Mouse (Mus musculus) neutrophil, adult 59 days (primary cell): Measurements from ENCODE around the gene Fbxo17. TPM values are rescaled to one million over a fixed set of nuclear protein-coding genes. Genes with fewer than 3 reads are reported as not detected.

Source experiments
- total RNA-seq, 2 experiments: library from RNA; stranded (reverse); gene quantifications; 1 replicate in 1 of 2; 2 replicates in 1 of 2; pipeline ENCODE4 v1.2.4; 2023

Fbxo17 gene
- total RNA-seq = 1 to 10 TPM; 2.3 to 3.5 TPM

GRCm38 (mm10) chr7:28716590-28717281 lies at the start of gene Fbxo17:
Gene Fbxo17, plus strand, starts transcription at chr7:28716804.

DNA sequence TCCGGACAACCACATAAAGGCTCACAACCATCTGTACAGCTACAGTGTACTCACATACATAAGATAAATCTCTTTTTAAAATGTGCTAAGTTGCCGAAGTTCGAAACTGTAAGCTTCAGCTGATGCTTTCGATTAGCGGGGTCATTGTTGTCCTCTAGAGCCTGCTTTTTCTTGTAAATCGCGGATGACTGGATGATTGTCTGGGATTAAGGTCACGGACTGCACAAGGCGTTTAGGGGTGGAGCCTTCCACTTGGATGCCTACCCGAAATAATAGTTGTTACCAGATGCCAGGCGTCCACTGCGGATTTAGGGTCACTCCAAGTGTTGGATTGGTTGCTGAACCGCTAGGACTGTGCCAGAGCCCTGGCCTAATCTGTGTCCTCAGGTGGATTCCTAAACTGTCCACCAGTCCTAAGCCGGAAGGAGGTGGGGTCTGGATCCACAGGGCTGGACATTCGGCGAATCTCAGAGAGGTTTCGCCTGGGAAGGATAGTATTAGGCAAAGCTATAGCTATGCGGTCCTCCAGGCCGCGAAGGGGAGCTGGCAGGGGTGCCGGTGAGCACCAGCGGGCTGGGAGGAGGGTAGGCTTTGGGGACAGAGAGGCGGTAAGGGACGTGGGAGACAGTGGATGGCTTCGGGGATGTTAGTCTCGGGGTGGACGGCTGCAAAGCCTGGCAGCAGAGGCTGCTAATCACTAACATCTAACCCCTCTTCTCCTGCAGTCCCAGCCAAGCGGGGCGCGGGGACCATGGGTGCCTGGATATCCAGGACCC lies 23.9 kb upstream of the Fbxo17 start, which contains the start of gene Fbxo27:
Gene Fbxo27 (plus strand): TSS at position 305 of the 776 bp plus-strand sequence.

DNA sequence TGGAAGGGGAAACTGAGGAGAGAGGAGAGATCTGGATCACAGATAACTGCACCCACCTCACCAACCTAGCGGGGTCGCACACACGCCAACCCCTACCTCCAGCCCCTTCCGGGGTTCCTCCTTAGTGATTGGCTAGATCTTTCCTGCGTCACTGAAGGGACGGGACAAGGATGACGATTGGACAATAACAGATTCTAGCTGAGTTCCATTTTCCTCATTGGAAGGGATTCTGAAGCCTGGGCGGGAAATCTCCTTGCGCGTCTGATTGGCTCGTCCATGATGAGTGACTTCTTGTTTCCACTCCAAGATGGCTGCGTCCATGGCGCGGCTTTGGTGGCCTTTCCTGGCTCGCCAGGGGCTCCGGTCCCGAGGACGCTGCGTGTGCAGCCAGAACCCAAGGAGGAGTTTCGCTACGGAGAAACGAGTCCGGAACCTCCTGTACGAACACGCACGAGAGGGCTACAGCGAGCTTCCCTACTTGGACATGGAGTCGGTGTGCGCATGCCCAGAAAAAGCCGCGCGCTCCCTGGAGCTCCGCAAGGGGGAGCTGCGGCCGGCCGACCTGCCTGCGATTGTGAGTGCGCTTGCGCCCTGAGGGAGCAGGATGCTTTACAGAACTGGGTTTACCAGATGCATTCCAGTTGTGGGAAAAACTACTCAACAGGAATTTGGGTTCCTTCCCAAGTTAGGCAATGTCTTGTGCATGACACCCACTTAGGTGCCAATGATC lies 25.3 kb downstream of the Fbxo17 start, which contains the start of the genes Mrps12 and Sars2:
Gene Mrps12 (minus strand): TSS at position 112 of the 730 bp plus-strand sequence.
Gene Sars2 (plus strand): TSS at position 284 of the 730 bp plus-strand sequence.

DNA sequence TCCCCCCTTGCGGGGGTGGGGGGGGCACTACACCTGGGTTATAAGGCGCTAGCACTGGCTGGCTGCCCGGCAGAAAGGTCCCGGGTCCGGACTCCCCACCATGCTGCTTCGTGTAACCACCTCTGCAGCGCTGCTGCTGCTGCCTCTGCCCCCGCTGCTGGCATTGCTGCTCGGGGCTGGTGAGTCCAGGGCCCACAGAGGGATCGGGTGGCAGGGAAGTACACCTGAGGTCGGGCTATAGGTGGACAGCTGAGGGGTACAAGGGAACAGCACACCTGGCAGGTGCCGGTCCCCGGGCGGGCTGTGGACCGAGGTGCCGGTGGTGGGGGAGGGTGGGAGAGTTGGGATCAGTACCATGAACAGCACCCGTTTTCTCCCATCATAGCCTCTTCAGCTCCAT lies 39.5 kb downstream of the Fbxo17 start, which contains the start of gene Ccer2:
Gene Ccer2 (plus strand): TSS at position 96 of the 400 bp plus-strand sequence.

DNA sequence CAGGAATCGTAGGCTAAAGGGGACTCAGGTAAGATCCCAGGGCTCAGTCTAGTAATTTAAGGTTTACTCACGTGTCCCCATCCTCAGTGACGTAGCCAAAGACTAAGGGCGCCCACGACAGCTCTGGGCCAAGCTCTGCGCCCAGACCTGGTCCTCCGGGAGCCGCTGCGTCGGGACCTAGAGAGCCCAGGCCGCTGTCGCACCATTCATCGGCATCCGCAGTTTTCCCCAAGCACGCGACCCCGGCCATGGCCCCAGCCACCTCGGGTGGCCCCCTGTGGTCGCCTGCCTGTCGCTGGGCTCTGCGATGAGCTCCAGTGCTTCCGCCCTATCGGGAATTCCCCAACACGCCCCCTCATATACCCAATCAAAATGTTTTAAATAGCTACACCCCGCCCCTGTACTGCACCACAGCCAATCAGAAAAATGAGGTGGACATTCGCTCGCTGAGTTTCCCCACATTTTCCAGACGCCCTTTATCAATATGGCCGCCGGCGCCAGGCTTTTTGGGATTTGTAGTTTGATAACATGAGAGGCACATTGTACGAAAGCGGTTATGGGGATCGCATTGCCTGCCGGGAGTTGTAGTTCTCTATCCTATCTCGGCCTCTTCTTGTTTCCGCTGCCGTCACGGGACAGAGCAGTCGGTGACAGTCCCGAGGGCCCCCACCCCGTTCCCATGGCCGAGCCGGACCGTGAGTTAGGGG lies 49.7 kb downstream of the Fbxo17 start, which contains the start of gene Sirt2:
Gene Sirt2 (plus strand): TSS at position 563 of the 707 bp plus-strand sequence.

GRCm38 (mm10) chr7:28767462-28767965 lies 50.9 kb downstream of the Fbxo17 start, which contains the start of gene Nfkbib:
Gene Nfkbib, minus strand, starts transcription at chr7:28767512.

Other genes starting within 250 kb of the Fbxo17 start
- gene Ifnl2, start 206.3 kb upstream of the Fbxo17 start, total RNA-seq = not detected
- not detected for gene Ifnl3, start 194.0 kb upstream of the Fbxo17 start, total RNA-seq
- not detected for gene Sycn, start 175.9 kb upstream of the Fbxo17 start, total RNA-seq
- gene Nccrp1, start 169.6 kb upstream of the Fbxo17 start, total RNA-seq = under 1 TPM in 1 of 2 experiments, not detected in 1; 0.90 TPM
- gene Samd4b, start 118.7 kb upstream of the Fbxo17 start, total RNA-seq = 10 to 100 TPM; 45.3 to 48.4 TPM
- 10 to 100 TPM in 1 of 2 experiments, 1 to 10 TPM in 1; 9.5 to 12.7 TPM for gene Pak4, start 118.6 kb upstream of the Fbxo17 start, total RNA-seq
- not detected for gene Acp7, start 85.5 kb upstream of the Fbxo17 start, total RNA-seq
- gene Fbxo27, start 24.0 kb upstream of the Fbxo17 start, total RNA-seq = 1 to 10 TPM in 1 of 2 experiments, under 1 TPM in 1; 0.37 to 1.1 TPM
- gene Mrps12, start 25.0 kb downstream of the Fbxo17 start, total RNA-seq = 10 to 100 TPM; 18.3 to 19.9 TPM
- 1 to 10 TPM; 8.3 to 9.0 TPM for gene Sars2, start 25.2 kb downstream of the Fbxo17 start, total RNA-seq
- gene Ccer2, start 39.4 kb downstream of the Fbxo17 start, total RNA-seq = not detected
- 10 to 100 TPM; 63.2 to 65.6 TPM for gene Sirt2, start 49.9 kb downstream of the Fbxo17 start, total RNA-seq
- 10 to 100 TPM; 39.1 to 41.4 TPM for gene Nfkbib, start 50.7 kb downstream of the Fbxo17 start, total RNA-seq
- gene Rinl, start 72.2 kb downstream of the Fbxo17 start, total RNA-seq = 100 to 1,000 TPM in 1 of 2 experiments, 10 to 100 TPM in 1; 91.3 to 113 TPM
- 100 to 1,000 TPM; 409 to 451 TPM for gene Hnrnpl, start 91.7 kb downstream of the Fbxo17 start, total RNA-seq
- gene Ech1, start 108.4 kb downstream of the Fbxo17 start, total RNA-seq = 100 to 1,000 TPM; 101 to 105 TPM
- gene Lgals4, start 117.0 kb downstream of the Fbxo17 start, total RNA-seq = 10 to 100 TPM; 16.5 to 19.9 TPM
- not detected for gene Lgals7, start 147.0 kb downstream of the Fbxo17 start, total RNA-seq
- gene Capn12, start 164.6 kb downstream of the Fbxo17 start, total RNA-seq = not detected
- gene Actn4, start 245.5 kb downstream of the Fbxo17 start, total RNA-seq = 100 to 1,000 TPM; 113 to 116 TPM